Mouse (Mus musculus) neural tube, embryonic 14.5 days (tissue): ENCODE results near the gene U90926. TPM values are rescaled to one million over a fixed set of nuclear protein-coding genes. Genes with fewer than 3 reads are reported as not detected.
A peak's percentile ranks its signal among the peaks of the same experiment; 100 is the strongest.

Source experiments
- ATAC-seq: fragments of 200-750 bp; cut with Nextera tagmentation; 2 replicates; pipeline ENCODE4 v1.8.0; 2017; ENCODE audit warnings: low read depth, mild to moderate bottlenecking, moderate TSS enrichment, moderate library complexity
- H3K27ac ChIP-seq: fragments of 300-500 bp; sonication (generic); 2 replicates; pipeline ENCODE4 v1.5.1; 2014; ENCODE audit warnings: low read depth, mild to moderate bottlenecking, control low read depth, low read length, moderate library complexity, mixed read lengths
- H3K27me3 ChIP-seq: fragments of 300-500 bp; sonication (generic); 2 replicates; pipeline ENCODE4 v1.6.1; 2014; ENCODE audit warnings: low read length; ENCODE audit not compliant: control insufficient read depth, insufficient read depth
- H3K36me3 ChIP-seq: fragments of 300-500 bp; sonication (generic); 2 replicates; pipeline ENCODE4 v1.6.1; 2014; ENCODE audit warnings: low read length, mixed read lengths; ENCODE audit not compliant: control insufficient read depth, insufficient read depth
- H3K4me1 ChIP-seq: fragments of 300-500 bp; sonication (generic); 2 replicates; pipeline ENCODE4 v1.6.1; 2014; ENCODE audit warnings: low read length; ENCODE audit not compliant: control insufficient read depth, insufficient read depth
- H3K4me2 ChIP-seq: fragments of 300-500 bp; sonication (generic); 2 replicates; pipeline ENCODE4 v1.6.1; 2014; ENCODE audit warnings: mild to moderate bottlenecking, low read depth, low read length, control low read depth
- H3K4me3 ChIP-seq: fragments of 300-500 bp; sonication (generic); 2 replicates; pipeline ENCODE4 v1.5.1; 2014; ENCODE audit warnings: low read depth, low read length, control low read depth, mixed read lengths
- H3K9ac ChIP-seq: fragments of 300-500 bp; sonication (generic); replicated peaks from 2 replicates; pipeline ENCODE4 v1.6.1; 2014; ENCODE audit warnings: low read depth, mild to moderate bottlenecking, control low read depth, low read length, mixed read lengths
- H3K9me3 ChIP-seq: fragments of 300-500 bp; sonication (generic); 2 replicates; pipeline ENCODE4 v1.6.1; 2016; ENCODE audit warnings: low read length; ENCODE audit not compliant: control insufficient read depth
- WGBS: fragments of 180-500 bp; shearing (Covaris S2); extraction: QIAGEN DNeasy Blood & Tissue Kit; methylation state at CpG from one replicate; pipeline ENCODE4 v1.1.7; 2014; 5-methylcytosine and 5-hydroxymethylcytosine counted together
- polyA plus RNA-seq: library from polyadenylated mRNA; unstranded; fragments of >200 nt; fragmentation: Nextera tagmentation; extraction: Ambion mirVana; gene quantifications from 2 replicates; pipeline ENCODE4 v1.2.1, GENCODE M21; 2014

U90926 gene
- not detected in 2 replicates for polyA plus RNA-seq

GRCm38 (mm10) chr5:92215308-92215707, at the start of gene U90926:
U90926 (minus strand) TSS chr5:92215408.
- 93% methylated on average over 4 of the region's 4 CpGs for WGBS
- H3K4me1 ChIP-seq = no peaks in the 10 kb centered on the region
- no peak for ATAC-seq
- H3K9me3 ChIP-seq = no peaks in the 10 kb centered on the region
- no peaks in the 10 kb centered on the region for H3K36me3 ChIP-seq
- no peak within 1 kb of the TSS for H3K27ac ChIP-seq
- no peak within 1 kb of the TSS for H3K4me3 ChIP-seq
- no peak within 1 kb of the TSS for H3K4me2 ChIP-seq
- no peak within 1 kb of the TSS for H3K9ac ChIP-seq
- H3K27me3 ChIP-seq = no peaks in the 10 kb centered on the region

- Histone ChIP-seq H3K4me3 (no peak overlapping the region), H3K9ac (no peak overlapping the region), H3K4me2 (no peak overlapping the region), H3K27ac (no peak overlapping the region; the same call in 1 of the 2 replicates), H3K36me3 (no peaks in the 10 kb centered on the region), H3K4me1 (no peaks in the 10 kb centered on the region), H3K27me3 (no peaks in the 10 kb centered on the region), H3K9me3 (no peaks in the 10 kb centered on the region)
- WGBS = 12% methylated on average over 4 of the region's 4 CpGs
- peak; percentile 90 for ATAC-seq
Measured at GRCm38 (mm10) chr5:92263761-92264359, 48.7 kb upstream of the U90926 start.

GRCm38 (mm10) chr5:92262646-92263045, 47.4 kb upstream of the U90926 start:
- H3K36me3 ChIP-seq = no peaks in the 10 kb centered on the region
- no peaks in the 10 kb centered on the region for H3K9me3 ChIP-seq
- H3K27me3 ChIP-seq = no peaks in the 10 kb centered on the region
- no peak overlapping the region for H3K9ac ChIP-seq
- ATAC-seq = no peak
- no peak overlapping the region for H3K27ac ChIP-seq
- H3K4me2 ChIP-seq = no peak overlapping the region
- H3K4me1 ChIP-seq = no peaks in the 10 kb centered on the region
- no peak overlapping the region for H3K4me3 ChIP-seq
- 94% methylated on average over 8 of the region's 8 CpGs for WGBS

- Histone ChIP-seq H3K9me3 (no peaks in the 10 kb centered on the region), H3K4me1 (no peaks in the 10 kb centered on the region), H3K27ac (no peak within 1 kb of the TSS), H3K36me3 (no peaks in the 10 kb centered on the region), H3K4me3 (no peak within 1 kb of the TSS), H3K9ac (no peak within 1 kb of the TSS), H3K4me2 (no peak within 1 kb of the TSS), H3K27me3 (no peaks in the 10 kb centered on the region)
- ATAC-seq = no peak
- WGBS = 10% methylated on average over 6 of the region's 6 CpGs
Measured at GRCm38 (mm10) chr5:92256218-92256617, 41.0 kb upstream of the U90926 start, which contains the start of gene Ppef2. Ppef2 (minus strand) TSS chr5:92256278.

GRCm38 (mm10) chr5:92254476-92254875, 39.3 kb upstream of the U90926 start:
- H3K4me3 ChIP-seq = no peak overlapping the region
- H3K9me3 ChIP-seq = no peaks in the 10 kb centered on the region
- H3K9ac ChIP-seq = no peak overlapping the region
- H3K27me3 ChIP-seq = no peaks in the 10 kb centered on the region
- ATAC-seq = no peak
- no peak overlapping the region for H3K27ac ChIP-seq
- no peaks in the 10 kb centered on the region for H3K36me3 ChIP-seq
- no peaks in the 10 kb centered on the region for H3K4me1 ChIP-seq
- WGBS = 51% methylated on average over 6 of the region's 6 CpGs
- no peak overlapping the region for H3K4me2 ChIP-seq

- no peaks in the 10 kb centered on the region for H3K9me3 ChIP-seq
- no peak overlapping the region for H3K27ac ChIP-seq
- H3K36me3 ChIP-seq = no peaks in the 10 kb centered on the region
- H3K27me3 ChIP-seq = no peaks in the 10 kb centered on the region
- no peaks in the 10 kb centered on the region for H3K4me1 ChIP-seq
- WGBS = 27% methylated on average over 18 of the region's 18 CpGs
- H3K4me2 ChIP-seq = peak overlapping the region; percentile 9; the same call in 1 of the 2 replicates
- H3K9ac ChIP-seq = no peak overlapping the region
- no peak overlapping the region for H3K4me3 ChIP-seq
- ATAC-seq = peak; percentile 80
Measured at GRCm38 (mm10) chr5:92252797-92253343, 37.7 kb upstream of the U90926 start.

GRCm38 (mm10) chr5:92252031-92252430, 36.8 kb upstream of the U90926 start:
- no peak for ATAC-seq
- Histone ChIP-seq H3K27me3 (no peaks in the 10 kb centered on the region), H3K9me3 (no peaks in the 10 kb centered on the region), H3K4me1 (no peaks in the 10 kb centered on the region), H3K9ac (no peak overlapping the region), H3K27ac (no peak overlapping the region), H3K36me3 (no peaks in the 10 kb centered on the region), H3K4me3 (no peak overlapping the region), H3K4me2 (no peak overlapping the region)
- WGBS = 94% methylated on average over 6 of the region's 6 CpGs

- H3K4me1 ChIP-seq = no peaks in the 10 kb centered on the region
- WGBS = 86% methylated on average over 11 of the region's 11 CpGs
- ATAC-seq = no peak
Measured at GRCm38 (mm10) chr5:92248614-92249013, 33.4 kb upstream of the U90926 start.

GRCm38 (mm10) chr5:92245483-92245882, 30.3 kb upstream of the U90926 start:
- Histone ChIP-seq H3K4me2 (no peak overlapping the region), H3K4me3 (no peak overlapping the region), H3K9me3 (no peaks in the 10 kb centered on the region), H3K27ac (no peak overlapping the region), H3K27me3 (no peaks in the 10 kb centered on the region), H3K36me3 (no peaks in the 10 kb centered on the region), H3K9ac (no peak overlapping the region), H3K4me1 (no peaks in the 10 kb centered on the region)
- ATAC-seq = no peak
- 91% methylated on average over 9 of the region's 9 CpGs for WGBS

More at GRCm38 (mm10) chr5:92248614-92249013, 33.4 kb upstream of the U90926 start:
- Histone ChIP-seq H3K4me3 (no peak overlapping the region), H3K9ac (no peak overlapping the region), H3K4me2 (no peak overlapping the region), H3K9me3 (no peaks in the 10 kb centered on the region), H3K36me3 (no peaks in the 10 kb centered on the region), H3K27me3 (no peaks in the 10 kb centered on the region), H3K27ac (no peak overlapping the region)
